Mouse (Mus musculus) cerebellum, adult 2 months (tissue): ENCODE data around the gene Faf1.

Source experiments
- CTCF ChIP-seq: fragments of 200-500 bp; IDR thresholded peaks from 2 replicates; pipeline ENCODE4 v1.5.1; 2011; ENCODE audit warnings: low read depth, mild to moderate bottlenecking, control low read depth, low read length, moderate library complexity, borderline replicate concordance; ENCODE audit not compliant: insufficient read depth
- POLR2A ChIP-seq: fragments of 200-500 bp; IDR thresholded peaks from 2 replicates; pipeline ENCODE4 v1.6.1; 2011; ENCODE audit warnings: low read length, control low read depth, borderline replicate concordance; ENCODE audit not compliant: insufficient read depth

- TF ChIP-seq CTCF (no peak), POLR2A (no peak)
Measured at GRCm38 (mm10) chr4:109904487-109904886, 228.1 kb downstream of the Faf1 start.
